Mouse (Mus musculus) stomach, postnatal 0 days (tissue): ENCODE results near the gene C8a.

Experiments
- CTCF ChIP-seq: IDR thresholded peaks from 2 replicates; pipeline ENCODE4 v1.5.1; 2016; ENCODE audit warnings: antibody characterized with exemption, low read depth, mild to moderate bottlenecking, moderate library complexity
- EP300 ChIP-seq: optimal IDR thresholded peaks from 2 replicates; pipeline ENCODE3; 2016; ENCODE audit warnings: antibody characterized with exemption

- no peak for TF ChIP-seq CTCF
- TF ChIP-seq EP300, result no peak
Observed at GRCm38 (mm10) chr4:104842204-104842603, 34.0 kb downstream of the C8a start.
